Mouse (Mus musculus): ENCODE data around the gene Ptp4a2.

The Ptp4a2 gene

GRCm38 (mm10) chr4:129803368-129803767 lies 7.7 kb upstream of the Ptp4a2 start:
- no peak for DNase-seq

GRCm38 (mm10) chr4:129805059-129805458 lies 6.0 kb upstream of the Ptp4a2 start:
- DNase-seq = no peak

DNA sequence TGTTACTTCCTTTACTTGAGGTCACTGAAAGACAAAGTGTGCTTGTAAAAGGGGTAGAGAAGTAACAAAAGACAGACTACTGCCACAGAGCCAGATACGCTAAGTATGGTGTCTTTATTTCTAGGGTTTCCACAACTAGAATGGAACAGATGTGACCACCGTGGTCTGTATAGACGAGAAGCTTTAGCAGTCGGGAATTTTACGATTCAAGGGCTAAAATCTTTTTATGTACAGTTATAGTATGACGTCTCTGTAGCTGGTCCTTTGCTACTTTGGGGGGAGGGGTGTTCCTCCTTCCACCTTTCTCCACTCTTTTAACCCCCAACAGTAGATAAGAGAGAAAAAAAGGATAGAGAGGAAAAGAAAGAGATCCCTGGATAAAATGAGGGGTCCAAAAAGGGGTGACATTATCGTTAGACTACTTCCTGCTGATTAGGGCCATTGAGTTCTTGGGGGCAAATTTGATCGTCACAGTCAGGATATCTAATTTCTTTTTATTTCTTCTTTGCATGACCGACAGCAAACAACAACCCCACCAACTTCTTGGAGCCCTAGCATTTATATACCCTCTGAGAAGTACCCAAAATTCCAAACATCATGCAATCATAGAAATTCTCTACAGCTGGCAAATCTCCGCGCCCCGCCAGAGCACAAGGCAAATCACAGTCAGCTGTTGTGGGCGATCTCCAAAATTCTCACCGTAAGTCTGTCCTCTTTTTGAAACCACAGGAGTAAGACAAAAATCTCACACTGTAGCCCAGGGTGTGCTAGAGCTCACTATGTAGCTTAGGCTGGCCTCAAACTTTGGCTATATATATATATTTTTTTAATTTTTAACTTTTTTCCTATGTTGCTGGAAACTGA lies 818 bp downstream of the Ptp4a2 start:
- DNase-seq = no peak

DNA sequence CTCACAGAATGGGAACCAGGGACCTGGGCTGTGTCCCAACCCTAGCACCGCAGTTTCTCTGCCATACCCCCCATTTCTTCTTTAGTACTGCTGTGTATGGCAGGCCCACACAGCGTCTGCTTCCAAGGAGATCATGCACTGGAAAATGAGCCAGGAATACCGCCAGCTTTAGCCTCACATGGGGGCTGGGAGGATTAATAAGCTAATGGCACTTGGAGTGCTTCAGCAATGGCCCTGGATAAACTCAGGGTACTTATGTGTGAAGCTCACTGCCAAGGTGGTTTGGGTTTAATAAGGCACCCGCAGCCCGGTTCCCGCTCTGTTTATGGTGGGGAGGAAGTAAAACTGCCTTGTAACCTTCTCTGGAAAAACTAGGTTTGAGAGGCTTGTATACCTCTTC lies 6.6 kb downstream of the Ptp4a2 start:
- DNase-seq = no peak

DNA sequence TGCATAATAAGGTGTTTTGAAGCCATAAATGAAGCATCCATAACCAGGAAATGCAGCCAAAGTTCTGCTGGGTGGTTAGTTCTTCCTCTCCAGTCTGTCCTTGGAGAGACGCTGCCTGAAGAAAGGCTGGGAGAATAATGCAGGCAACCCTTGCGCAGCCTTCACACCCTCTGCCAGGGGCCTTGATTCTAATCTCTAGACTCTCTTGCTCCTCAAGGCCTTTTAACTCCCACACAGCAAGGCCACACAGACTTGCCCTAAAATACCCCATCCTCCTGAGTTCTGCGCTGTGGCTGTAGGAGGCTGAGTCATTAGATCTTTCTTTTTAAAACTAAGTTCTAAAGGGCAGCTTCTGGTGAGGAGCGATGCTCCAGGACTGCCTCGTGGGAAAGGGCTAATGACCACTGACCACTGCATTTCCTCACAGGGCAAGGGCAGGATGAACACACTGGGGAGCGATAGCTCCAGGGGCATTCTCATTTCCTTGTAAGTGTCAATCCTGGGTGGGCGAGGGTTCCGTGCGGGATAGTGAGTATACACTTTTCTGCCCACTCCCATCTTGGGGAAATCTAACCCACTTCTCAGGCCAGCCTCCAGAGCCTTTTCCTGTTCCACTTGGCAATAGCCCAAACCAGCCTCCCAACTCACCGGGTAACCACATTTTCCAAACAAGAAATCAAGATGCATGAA lies 7.6 kb downstream of the Ptp4a2 start:
- peak; percentile 58 for DNase-seq

- DNase-seq = peak; percentile 99
These were observed 8.8 kb downstream of the Ptp4a2 start for GRCm38 (mm10) chr4:129819712-129820336.

DNA sequence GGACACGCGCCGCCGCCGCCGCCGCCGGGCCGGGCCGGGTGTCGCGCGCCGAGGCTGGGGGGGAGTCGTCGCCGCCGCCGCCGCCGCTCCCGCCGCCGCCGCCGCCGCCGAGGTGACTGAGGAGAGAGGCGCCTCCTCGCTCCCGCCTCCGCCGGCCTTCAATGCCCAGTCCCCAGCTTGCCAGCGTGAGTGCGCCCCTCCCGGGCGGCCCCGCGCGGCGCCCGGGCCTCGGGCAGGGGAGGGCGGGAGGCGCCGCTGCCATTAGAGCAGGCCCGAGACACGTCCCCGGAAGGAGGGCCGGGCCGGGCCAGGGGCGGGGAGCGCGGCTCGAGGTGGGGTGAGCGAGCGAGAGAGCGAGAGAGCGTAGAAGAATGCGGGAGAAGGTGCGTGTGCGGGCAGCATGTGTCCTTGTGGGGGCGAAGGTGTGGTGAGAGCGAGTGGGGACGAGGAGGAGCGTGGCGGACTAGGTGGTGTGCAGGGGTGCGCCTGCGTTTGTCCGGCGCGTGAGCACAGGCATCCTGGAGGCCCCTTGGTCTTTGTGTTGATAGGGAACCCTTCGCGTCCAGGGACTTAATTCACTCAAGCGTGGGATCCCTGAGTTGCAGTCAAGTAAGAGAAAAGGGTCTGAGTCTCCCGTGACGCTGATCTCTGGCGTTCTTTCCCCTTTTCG lies 9.5 kb downstream of the Ptp4a2 start:
- peak; percentile 85 for DNase-seq

DNA sequence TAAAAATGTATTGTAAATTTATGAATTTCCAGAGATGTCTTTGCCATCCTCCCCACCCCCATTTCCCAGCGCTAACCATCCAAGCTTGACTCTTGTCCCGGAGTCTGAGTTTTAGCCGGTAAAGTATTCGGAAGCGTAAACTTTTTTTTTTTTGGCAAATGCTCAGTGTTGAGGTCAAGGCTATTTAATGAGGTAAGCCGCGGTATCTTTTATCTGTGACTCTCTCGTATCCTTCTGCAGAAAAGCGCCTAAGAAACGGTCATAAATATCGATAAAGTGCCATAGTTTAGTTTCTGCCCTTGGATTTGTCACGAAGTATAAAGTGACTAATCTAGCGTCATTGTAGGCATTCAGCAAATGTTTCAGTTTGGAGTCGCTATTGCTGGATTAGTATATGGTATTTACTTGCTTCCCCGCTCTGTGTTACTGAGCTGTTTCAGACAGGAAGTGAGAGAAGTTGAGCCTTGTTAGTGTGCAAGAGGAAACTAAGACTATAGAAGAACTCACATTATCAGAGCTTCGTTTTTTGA lies 10.1 kb downstream of the Ptp4a2 start:
- no peak for DNase-seq

DNA sequence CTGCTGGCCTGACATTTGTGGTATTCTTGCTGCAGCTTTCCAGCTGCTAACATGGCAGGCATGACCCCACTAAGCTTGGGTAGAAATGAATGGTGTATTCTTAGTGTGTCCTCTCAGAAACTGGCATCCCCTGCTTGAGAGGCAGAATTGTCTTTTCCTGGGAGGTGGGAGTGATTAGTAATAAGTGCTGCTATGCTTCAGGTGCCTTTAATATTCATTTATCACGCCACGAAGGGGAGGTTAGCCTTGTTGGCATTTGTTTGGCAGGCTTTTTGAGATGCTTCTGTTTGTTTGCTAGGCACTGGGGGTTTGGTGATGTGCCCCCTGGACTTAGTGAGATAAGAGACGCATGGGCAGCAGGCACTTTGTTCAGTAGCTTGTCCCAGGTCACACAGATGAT lies 11.3 kb downstream of the Ptp4a2 start:
- DNase-seq = no peak

DNA sequence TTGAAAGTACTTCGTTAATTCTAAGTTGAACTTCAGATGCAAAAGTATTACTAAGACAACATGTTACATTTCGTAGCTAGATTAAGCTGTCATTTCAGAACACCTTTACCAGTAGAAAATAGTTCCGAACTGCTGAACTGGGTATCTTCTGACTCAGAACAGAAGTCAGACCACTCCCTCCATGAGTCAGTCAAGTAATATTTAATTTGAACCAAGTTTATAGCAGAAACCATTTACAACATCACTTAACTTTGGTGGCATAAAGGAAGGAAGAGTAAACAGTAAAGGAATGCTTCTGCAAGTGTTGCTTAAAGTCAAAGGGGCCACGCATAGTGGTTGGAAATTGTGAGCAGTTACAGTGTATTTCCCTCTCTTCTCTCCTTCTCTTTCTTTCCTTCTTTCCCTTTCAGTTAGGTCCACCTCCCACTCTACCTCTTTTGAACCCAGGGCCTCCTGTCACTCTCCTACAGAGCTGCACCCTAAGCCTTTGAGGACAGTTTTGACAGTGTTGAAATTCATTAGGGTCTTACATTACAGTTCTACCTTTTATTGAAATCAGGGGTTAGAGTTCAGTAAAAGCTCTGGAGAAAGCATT lies 12.3 kb downstream of the Ptp4a2 start:
- no peak for DNase-seq

- no peak for DNase-seq
These were observed 16.6 kb downstream of the Ptp4a2 start for GRCm38 (mm10) chr4:129827611-129828010.

GRCm38 (mm10) chr4:129828081-129828480 lies 17.1 kb downstream of the Ptp4a2 start:
- no peak for DNase-seq

GRCm38 (mm10) chr4:129829799-129830198 lies 18.8 kb downstream of the Ptp4a2 start:
- DNase-seq = no peak

- no peak for DNase-seq
These were observed 19.4 kb downstream of the Ptp4a2 start for GRCm38 (mm10) chr4:129830343-129830944.

GRCm38 (mm10) chr4:129834581-129834980 lies 23.6 kb downstream of the Ptp4a2 start:
- DNase-seq = no peak

DNA sequence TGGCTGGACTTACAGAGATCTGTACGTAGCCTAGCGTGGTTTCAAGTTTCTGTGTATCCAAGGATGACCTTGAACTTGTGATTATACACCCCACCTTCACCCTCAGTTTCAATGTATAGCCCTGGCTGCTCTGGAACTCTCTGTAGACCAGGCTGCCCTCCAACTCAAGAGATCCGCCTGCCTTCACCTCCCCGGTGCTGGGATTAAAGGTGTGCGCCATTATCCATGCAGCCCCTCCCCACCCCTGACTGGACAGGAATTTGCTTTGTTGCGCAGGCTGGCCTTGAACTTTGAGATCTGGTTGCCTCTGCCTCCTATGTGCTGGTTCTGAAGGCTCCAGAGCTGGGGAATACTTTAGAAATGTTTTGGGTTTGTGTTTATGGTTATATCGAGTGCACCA lies 24.3 kb downstream of the Ptp4a2 start:
- DNase-seq = no peak

DNA sequence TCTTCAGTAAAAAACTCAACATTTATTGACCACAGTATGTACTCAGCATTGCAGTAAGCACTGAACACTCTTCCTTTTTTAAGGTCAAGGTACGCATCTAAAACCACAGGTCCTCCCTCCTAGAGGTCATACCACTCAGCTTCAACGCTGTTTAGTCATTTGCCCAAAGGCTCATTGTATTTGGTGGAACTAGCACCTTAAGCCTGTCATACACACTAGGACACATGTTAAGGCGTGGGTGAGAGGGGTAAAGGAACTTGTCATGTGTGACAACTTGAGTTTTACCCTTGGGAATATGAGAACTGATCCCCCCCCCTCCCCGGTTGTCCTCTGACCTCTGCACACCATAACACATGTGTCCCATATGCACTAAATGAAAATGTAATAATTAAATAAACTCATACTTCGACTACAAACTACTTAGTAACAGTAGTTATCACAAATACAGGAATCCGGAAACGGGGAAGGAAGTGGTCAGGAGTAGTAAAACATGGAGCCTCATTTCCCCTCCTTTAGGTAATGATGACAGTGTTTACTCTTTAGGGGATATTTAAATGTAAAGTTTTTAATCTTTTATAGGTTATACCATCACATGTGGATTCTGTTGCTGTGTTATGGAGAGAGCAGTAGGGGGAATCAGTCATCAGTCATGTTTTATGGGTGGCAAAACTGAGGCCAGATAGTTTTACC lies 29.0 kb downstream of the Ptp4a2 start:
- no peak for DNase-seq

GRCm38 (mm10) chr4:129846823-129847222 lies 35.8 kb downstream of the Ptp4a2 start:
- no peak for DNase-seq

DNA sequence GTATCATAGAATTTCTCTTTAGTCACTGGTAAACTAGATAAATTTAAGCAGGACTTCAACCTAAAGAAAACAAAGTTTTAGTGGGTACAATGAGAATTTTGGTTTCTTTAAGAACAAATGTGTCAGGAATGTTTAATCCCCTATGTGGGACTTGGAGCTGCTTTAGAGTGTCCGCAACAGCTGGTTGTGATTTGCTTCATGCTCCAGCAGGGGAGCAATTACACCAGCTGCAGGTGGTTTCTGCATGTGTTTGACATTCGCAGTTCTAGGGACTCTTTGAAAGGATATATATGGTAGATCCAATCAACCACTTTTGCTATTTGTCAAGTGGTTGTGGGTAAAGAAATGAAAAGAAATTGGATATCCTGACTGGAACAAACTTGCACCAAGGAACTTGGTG lies 39.5 kb downstream of the Ptp4a2 start:
- no peak for DNase-seq

DNA sequence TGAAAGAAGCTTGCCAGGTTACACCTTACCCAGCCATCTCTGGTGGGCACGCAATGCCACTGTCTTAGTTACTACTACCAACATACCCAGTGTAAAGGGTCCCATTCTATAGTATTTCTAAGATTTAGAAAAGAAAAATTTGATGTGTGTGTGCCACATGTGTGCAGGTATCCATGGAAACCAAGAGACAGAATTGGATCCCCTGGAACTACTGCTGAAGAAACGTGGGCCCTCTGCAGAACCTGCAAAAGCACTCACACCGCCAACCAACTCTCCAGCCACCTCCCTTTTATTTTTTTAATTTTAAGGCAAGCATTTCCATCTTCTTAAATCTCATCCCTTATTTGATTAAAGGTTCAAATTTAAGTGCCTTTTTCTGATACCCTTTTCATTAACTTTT lies 40.8 kb downstream of the Ptp4a2 start:
- DNase-seq = no peak

DNA sequence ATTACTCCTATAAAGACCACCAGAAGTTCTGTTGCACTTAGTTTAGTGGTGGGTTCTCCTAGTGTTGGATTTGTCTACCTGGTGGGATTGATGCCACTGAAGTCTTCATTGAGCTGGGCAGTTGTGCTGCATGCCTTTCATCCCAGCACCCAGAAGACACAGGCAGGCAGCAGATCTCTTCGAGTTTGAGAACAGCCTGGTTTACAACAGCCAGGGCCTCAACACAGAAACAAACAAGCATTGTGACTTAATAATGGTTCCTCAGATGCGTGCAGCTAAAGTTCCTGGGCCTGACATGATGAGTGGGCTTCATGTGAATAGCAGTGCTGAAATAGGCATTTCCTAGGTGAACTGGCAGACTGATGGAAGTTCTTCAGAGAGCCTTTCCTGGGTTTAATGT lies 42.0 kb downstream of the Ptp4a2 start:
- DNase-seq = no peak

- no peak for DNase-seq
These were observed 43.0 kb downstream of the Ptp4a2 start for GRCm38 (mm10) chr4:129853996-129854395.

Data from kidney, postnatal 10 days (tissue).